Mouse (Mus musculus): ENCODE data around the gene Ffar1.

Ffar1 gene

DNA sequence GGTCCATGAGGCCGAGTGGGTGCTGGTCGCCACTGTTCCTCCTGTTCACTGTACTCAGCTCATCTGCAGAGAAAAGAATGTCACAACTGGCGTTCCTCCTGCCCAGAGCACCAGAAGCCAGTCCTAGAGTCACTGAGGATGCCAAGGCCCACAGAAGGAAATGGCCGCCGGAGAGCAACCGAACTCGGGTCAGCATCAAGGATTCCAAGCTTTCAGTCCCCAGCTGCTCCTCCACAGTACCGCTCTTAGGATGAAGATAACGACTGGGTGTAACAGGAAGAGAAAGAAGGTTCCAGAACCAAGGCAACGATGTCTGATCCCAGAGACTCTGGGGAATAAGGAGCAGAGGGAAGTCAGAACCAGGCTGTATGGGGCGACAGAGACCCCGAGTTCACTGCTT lies at the start of gene Ffar1:
Ffar1 (minus strand) TSS at position 101 of the 400 bp plus-strand sequence.
- no peak for DNase-seq (ENCODE audit: low spot score in 2 of 2)

DNA sequence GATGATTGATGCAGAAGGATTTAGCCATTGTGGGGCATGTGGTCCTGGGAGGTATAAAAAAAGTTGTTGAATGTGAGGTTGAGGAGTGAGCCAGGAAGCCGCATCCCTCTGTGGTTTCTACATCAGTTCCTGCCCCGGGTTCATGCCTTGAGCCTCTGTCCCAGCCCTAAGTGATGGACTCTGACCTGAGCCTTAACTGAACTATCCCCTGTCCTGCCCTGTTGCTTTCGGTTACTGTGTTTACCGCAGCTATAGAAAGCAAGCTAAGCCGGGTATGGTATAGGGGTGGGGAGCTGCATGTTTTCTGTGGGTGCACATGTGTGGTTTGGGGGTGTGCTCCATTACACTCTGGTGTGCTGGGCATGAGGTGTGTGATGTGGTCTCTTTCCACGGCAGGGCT lies 48.4 kb upstream of the Ffar1 start:
- DNase-seq (ENCODE audit: low spot score in 2 of 2), result no peak

DNA sequence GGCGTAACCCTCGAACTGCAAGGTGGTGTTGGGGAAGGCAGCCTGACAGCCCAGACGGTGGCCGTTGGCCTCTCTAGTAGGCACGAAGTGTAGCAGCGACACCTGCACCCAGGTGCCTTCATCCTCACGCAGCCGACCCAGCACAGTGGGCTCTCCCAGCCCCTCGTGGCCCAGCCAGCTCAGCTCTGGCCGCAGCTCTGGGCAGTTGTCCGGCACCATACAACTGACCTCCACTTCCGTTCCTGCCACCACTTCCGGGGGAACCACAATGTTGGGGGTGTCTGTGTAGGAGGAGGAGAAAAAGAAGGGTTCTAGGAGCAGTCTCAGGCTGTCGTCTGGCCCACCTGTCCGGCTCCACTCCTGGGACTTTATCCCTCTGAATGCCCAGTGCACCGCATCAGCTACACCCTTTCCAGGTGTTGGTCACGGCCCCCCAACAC lies 47.6 kb upstream of the Ffar1 start:
- DNase-seq (ENCODE audit: low spot score in 2 of 2), result no peak

DNA sequence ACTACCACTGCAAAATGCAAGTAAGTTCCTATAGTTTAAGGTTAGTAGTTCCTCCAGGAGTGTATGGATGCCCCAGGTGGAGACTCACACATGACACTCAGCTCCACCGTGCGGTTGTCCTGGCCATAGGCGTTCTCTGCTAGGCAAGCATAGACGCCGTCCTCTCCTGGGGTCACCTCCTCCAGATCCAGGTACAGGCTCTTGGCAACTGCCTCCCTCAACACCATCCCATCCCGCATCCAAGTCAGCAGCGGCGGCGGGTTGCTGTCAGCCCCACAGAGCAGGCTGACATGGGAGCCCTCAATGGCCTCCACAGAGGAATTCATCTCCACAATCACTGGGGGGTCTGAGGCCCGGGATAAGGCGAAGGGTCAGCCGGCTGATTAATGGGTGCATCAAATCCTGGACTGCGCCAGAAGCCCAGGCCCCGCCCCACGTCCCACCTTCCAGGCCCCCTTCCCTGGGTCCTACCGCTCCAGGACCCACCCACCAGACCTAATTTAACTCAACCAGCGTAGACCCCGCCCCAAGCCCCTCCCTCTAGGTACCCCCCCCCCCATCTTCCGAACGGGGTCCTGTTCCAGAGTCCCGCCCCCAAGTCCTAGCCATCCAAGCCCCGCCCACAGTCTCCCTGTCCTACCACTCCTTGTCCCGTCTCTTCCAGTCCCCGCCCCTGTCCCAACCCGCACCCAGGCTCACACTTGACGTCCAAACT lies 47.1 kb upstream of the Ffar1 start:
- DNase-seq (ENCODE audit: low spot score in 2 of 2), result no peak

DNA sequence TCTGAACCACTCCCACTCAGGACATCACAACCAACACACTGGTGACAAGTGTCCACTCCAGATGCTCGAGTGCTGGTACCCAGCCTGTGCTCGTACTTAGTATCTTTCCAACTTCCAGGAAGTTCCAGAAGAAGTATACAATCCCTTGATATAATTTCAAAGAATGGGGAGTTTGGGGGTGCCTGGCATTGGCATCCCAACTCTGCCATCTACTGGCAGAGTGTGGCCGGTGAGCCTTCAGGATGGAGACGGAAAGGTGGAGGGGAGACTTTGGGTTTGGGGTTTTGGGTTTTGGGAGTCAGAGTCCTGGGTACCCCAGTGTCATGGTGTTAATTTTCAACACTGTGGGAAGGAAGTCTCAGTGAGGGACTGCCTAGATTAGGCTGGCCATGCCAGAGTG lies 42.7 kb upstream of the Ffar1 start:
- DNase-seq (ENCODE audit: low spot score in 2 of 2), result no peak

DNA sequence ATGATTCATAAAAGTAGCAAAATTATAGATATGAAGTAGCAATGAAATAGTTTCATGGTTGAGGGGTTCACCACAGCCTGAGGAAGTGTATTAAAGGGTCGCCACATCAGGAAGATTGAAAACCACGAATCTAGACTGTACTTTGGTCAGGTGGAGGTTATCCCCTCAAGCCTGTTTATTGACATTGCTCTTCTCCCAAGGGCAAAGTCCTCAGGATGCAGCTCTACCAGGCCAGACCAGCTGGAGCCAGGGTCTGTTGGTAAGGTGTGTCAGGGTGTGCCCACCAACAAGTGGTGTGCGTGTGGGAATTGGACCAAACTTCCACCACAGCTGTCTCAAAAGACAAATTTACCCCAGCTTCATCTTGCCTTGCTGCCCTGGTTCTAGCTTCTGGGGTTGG lies 33.9 kb upstream of the Ffar1 start:
- no peak for DNase-seq (ENCODE audit: low spot score in 2 of 2)

DNA sequence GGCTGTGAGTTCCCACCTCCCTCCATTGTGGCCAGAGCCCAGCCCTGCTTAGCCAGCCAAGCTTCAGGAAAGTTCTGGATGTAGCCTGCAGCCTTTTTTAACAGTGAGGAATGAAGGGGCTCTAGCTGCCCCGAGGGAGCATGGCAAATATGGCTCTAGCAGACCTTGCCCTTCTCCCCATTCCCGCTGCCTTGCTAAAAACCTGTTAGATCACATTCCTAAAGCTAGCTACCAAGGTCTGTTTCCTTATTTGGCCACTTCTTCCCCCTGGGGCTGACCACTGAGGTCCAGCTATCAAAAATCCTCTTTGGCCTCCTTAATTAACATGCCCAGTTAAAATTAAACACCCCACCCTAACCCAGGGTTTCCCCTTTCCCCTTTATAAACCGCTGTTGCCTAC lies 31.2 kb upstream of the Ffar1 start:
- DNase-seq (ENCODE audit: low spot score in 2 of 2), result no peak

DNA sequence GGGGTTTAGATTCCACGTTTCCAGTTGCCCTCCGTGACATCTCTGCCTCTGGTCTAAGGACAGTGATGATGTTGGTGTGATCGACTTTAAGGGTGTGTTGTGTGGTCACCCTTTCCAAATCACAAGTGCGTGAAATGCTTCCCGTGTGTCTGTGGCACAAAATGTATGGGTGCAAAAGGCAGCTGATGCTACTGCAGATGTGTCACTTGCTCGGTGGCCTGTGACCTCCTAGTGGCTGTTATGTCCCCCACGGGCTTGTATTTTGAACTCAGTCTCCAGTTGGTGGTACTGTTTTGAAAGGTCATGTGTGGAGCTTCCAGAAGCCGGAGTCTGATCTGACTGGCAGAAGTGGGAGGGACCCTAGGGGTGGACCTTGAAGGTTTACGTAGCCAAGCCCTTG lies 30.4 kb upstream of the Ffar1 start:
- DNase-seq (ENCODE audit: low spot score in 2 of 2), result no peak

DNA sequence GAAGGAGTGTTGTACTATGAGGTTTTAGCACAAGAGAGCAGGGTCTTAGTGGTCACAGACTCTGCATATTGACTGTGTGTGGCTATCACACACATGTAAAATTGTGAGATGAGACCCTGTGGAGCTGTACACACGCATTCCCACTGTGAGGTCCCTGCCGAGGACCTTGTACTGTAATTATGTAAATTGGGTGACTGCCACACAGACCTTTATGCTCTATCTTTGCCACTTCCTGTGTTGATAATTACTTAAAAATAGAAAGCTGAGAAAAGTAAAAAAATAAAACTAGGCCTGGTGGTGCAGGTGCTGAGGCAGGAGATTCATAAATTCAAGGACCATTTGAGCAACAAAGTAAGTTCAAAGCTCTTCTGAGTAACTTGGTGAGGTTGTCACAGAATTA lies 29.3 kb upstream of the Ffar1 start:
- no peak for DNase-seq (ENCODE audit: low spot score in 2 of 2)

DNA sequence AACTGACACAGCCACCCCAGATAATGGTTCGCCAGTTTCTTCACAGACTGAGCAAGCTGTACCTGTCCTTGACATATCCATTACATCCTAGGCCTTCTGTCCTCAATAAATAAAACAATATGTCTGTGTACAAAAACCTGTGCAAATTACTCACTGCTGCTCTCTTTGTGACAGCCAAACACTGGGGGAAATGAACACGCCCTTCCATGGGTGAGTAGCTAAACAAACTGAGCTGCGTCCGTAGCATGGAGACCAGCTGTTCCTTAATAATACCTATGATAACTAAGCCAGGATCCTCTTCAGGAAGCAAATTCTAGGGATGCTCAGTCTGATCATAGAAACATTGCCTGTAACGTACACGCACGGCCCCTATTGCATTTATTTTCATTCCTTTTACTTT lies 27.4 kb upstream of the Ffar1 start:
- no peak for DNase-seq (ENCODE audit: low spot score in 2 of 2)

DNA sequence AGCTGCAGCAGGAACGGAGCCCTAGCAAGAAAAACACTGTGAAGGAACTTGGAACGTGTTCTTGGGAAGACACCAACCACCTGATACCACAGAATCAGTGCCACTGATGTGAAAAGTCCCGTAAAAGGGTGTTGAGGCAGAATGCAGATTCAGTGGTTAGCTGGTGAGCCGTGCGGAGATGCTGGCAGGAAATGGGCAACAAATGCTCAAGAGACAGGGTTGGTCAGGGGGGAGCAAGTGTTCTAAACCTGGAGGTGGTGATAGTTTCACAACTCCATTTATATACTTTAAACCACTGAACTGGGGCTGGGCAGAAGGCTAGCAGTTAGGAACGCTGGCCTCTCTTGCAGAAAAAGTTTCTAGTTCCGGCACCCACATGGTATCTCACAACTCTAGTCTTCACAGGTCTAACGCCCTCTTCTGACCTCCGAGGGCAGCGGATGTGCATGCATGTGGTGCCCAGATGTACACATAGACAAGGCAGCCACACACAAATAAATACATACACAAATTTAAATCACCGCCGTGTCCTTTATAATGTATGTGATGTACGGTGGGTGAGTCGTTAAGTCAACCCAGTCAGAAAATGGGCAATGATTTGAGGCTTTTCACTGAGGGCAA lies 26.3 kb upstream of the Ffar1 start:
- no peak for DNase-seq (ENCODE audit: low spot score in 2 of 2)

DNA sequence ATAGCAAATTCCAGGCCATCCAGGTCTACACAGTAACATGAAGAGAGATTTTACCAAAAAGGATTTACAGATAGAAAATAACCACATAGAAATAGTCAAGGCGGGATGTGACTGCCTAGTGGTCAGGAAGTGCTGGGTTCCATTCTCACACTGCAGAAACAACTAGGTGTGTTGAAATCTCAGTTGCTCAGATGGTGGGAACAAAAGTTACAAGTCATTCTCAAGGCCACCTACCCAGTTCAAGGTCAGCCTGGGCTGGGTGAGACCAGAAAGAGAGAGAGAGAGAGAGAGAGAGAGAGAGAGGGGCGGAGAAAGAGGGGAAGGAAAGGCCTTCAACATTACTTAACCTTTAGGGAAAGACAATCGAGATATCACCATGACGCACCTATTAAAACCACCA lies 25.5 kb upstream of the Ffar1 start:
- DNase-seq (ENCODE audit: low spot score in 2 of 2), result no peak

DNA sequence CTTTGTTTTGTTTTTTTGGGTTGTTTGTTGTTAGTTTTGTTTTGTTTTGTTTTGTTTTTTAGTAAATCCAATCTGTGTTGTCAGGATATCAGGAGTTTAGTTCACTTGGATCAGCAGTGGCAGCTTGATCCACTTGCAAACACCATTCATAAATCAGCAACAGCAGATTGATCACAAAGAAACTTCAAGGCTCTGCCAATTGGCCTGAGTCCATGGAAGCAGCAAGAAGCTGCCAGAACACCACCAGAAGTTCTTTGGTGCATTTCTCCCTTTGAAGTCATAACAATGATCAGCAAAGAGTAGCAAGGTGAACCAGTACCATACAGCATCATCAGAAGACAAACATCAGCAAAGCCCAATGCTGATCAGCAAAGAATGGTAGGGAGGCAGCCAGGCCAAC lies 22.7 kb upstream of the Ffar1 start:
- DNase-seq (ENCODE audit: low spot score in 2 of 2), result no peak

DNA sequence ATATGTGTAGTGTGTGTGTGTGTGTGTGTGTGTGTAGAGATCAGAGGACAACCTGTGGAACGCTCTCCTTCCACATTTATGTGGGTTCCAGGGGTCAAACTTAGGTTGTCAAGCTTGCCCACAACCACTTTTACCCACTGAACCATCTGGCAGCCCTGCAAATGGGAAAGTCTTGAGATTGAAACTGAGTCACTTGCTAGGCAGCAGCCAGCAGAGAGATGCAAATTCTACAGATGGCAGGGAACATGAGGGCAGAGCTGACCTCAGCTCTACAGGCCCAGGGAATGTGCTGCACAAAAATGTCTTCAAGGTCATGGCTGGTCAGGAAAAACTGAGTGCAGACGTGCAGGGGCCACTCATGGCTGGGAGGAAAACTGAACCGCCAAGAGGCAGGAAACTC lies 20.0 kb upstream of the Ffar1 start:
- no peak for DNase-seq (ENCODE audit: low spot score in 2 of 2)

DNA sequence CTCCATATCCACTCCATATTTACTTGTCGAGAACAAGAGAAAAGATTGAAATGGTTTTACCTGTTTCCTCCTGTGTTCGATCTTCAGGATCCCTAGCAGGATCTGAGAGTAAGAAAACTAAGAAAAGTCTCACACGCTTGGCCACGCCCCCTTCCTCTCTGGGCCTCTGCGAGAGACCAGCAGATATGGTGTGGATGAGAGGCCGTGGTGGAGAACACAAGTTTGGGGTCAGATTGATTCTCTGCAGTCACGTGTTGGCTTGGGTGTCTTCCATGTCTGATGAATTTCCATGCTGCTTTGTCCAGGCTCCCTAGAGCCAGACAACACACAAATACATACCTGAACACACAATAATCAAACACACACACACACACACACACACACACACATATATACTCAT lies 18.8 kb upstream of the Ffar1 start, which contains the start of gene Cd22:
Cd22 (minus strand) TSS at position 167 of the 400 bp plus-strand sequence.
- no peak for DNase-seq (ENCODE audit: low spot score in 2 of 2)

DNA sequence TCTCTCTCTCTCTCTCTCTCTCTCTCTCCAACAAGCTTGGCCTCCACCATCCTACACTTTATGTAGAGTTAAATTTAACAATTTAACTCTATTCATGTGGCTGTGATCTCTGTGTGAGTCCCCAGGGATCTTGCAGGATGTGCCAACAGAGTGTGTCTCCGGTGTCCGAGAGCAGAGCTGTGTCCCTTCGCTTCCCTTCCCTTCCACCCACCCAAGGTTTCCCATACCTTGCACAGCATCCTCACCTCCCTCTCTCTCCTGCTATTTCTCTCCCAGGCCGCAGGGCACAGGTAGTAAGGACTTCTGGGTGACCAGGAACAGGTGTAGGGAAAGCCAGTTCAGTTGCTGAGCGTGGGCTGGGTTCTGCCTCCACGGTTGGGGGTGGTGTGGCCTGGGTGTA lies 17.6 kb upstream of the Ffar1 start:
- no peak for DNase-seq (ENCODE audit: low spot score in 2 of 2)

DNA sequence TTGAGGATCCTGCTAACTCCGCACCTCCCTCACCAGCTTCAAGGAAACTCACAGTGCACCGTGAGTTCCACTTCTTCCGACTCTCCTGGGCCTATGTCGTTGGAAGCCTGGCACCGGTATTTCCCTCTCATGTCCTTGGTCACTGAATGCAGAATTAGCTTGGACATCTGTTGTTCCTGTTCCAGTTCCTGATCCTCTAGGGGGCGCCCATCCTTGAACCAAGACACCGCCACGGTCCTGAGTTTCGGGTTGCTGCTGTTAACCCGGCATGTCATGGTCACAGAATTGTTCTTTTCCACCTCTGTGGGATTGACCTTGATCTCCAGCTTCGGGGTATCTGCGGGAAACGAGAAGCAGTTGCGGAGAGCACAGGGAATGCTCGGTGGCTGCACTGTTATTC lies 11.7 kb upstream of the Ffar1 start:
- DNase-seq (ENCODE audit: low spot score in 2 of 2), result peak in 1 of 2 experiments; percentile 50

DNA sequence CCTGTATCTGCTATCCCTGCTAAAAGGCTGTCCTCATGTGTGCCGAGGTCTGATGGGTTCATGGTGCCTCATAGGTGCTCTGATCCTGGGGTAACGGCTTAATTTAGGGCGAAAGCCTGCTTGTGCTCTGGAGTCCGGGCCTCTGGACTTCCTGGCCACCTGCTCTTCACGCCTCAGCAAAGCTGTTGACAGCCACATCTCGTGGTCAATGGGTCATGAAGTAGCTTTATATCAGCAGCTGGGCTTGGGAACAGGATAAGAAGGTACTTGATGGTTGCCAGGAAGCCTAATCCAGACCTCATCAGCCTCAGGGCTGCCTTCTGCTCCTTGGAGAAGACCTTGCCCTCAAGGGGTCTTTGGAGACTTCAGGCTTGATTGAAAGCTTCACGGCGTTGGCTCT lies 2.0 kb upstream of the Ffar1 start:
- DNase-seq (ENCODE audit: low spot score in 2 of 2), result no peak

DNA sequence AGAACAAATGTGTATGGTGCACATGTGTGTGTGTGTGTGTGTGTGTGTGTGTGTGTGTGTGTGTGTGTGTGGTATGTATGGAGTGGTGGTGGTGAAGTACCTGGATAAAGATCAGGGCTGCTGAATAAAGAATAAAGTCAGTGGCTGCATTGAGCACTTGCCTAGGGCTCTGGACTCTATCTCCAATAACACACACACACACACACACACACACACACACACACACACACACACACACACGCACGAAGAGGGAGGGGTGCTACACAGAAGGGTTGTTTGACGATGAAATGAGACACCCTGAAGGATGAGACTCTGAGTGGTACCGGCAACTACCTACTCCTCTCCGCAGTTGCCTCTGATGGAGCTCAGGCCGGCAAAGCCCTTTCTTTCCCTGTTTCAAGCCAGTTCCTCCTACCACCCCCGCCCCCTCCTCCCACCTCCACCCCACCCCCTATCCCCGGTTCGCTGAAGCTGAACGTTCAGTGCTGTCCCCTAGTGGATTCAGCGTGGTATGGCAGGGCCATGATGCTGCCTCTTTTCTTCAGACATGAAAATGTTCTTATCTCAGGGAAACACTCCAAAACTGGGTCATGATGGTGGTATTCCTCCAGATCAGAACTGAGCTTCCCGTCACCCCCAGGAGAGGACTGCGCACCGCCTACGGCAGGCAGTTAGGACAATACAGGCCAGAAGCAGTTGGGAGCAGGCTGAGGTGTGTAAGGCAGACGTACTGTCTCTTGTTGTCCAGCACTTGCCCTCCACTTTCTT lies 1.5 kb downstream of the Ffar1 start:
- DNase-seq (ENCODE audit: low spot score in 2 of 2), result peak; percentile 25 to 56

DNA sequence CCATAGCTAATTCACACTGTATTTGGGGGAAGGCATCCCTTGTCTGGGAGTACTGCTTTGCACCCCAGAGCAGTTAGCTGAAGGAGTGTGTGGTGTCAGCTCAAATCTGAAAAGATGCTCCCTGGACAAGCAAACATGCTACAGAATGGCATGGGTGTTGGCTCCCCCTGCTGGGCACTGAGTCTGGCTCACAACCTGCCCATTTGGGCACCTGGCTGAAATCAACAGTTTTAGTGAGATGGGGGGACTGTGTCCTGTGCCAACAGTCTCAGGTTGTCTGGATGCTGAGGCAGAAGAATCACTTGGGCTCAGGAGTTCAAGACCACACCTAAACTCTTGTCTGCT lies 2.1 kb downstream of the Ffar1 start:
- peak; percentile 46 to 73 for DNase-seq (ENCODE audit: low spot score in 2 of 2)

DNA sequence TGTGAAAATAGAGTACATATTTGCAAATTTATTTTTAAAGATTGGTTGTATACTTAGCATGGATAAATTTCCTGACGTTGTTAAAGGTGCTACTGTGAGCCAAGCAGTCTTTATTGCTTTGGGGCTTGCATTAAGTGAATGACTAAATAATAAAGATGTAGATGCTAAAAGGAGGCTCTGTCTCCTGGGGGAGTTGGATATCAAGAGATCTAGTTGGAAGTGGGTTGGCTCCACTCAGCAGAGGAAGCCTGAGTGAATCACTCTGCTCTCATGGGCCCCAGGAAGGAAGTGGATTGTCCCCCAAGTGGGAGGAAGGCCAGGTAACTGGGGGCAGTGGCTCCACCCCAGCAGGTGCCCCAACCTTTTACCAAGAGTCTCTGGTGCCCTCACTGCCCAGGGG lies 3.6 kb downstream of the Ffar1 start:
- no peak for DNase-seq (ENCODE audit: low spot score in 2 of 2)

DNA sequence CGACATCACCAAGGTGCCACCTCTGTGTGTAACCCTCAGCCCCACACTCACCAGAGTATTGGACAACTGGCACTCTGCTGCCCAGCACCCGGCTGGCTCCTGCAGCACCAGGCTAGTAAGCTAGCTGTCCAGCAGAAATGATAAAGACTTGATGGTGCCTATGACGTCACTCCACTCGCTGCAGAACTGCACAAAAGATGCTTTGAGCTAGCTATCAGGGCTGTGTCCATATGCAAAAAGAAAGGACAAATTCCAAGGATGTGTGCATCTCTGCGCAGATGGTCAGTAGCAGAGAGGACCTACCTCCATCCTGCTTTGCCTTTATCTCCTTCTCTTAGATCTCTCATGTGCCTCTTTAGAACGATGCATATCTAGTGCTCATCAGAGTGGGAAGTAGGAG lies 5.3 kb downstream of the Ffar1 start, which contains the start of gene Ffar3:
Ffar3 (minus strand) TSS at position 101 of the 400 bp plus-strand sequence.
- DNase-seq (ENCODE audit: low spot score in 2 of 2), result no peak

DNA sequence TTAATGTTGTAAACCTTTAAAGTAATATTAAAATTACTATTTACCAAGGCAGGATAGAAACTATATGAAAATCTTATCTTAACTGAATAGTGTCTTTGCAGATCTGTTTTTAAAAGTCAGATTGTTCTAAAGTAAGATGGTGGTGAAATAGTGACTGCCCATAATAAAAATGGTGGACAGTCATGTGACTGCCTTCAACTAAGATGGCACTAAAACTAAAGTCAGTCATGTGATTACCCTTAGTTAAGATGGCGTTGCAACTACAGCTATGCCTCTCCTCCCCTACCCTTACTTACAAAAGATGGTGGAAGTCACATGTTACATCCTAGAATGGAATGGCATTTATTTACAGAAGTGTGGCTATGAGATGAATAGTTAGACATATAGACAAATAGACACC lies 9.9 kb downstream of the Ffar1 start:
- DNase-seq (ENCODE audit: low spot score in 2 of 2), result no peak

All from frontal cortex, postnatal 10 days (tissue).